Mouse (Mus musculus): Measurements from ENCODE around the gene Vstm2l.

GRCm38 (mm10) chr2:157926927-157927326 is 12.5 kb downstream of the Vstm2l start:
- TF ChIP-seq CTCF (IDR thresholded peaks at IDR 0.05; ENCODE audit: insufficient read depth, low read length) (no peak), POLR2A (IDR thresholded peaks at IDR 0.05; ENCODE audit: borderline replicate concordance, extremely low read depth, low read depth, low read length) (no peak)
